Mouse (Mus musculus) small intestine, adult 2 months (tissue): Measurements from ENCODE around the gene Gkn3.
A peak's percentile ranks its signal among the peaks of the same experiment; 100 is the strongest.

Source experiments
- CTCF ChIP-seq: fragments of 200-500 bp; IDR thresholded peaks from 2 replicates; pipeline ENCODE4 v1.5.1; 2012; ENCODE audit warnings: low read depth, mild to moderate bottlenecking, control low read depth, inconsistent platforms, low read length, moderate library complexity, mixed read lengths; ENCODE audit not compliant: insufficient replicate concordance, insufficient read length; ENCODE audit errors: extremely low read depth
- POLR2A ChIP-seq: fragments of 200-500 bp; IDR thresholded peaks from 2 replicates; pipeline ENCODE4 v1.6.1; 2012; ENCODE audit warnings: low read depth, mild to moderate bottlenecking, control low read depth, inconsistent platforms, low read length, moderate library complexity

GRCm38 (mm10) chr6:87399137-87399536 lies 10.4 kb upstream of the Gkn3 start:
- TF ChIP-seq POLR2A: no peak
- TF ChIP-seq CTCF: peak; percentile 99
